Mouse (Mus musculus) frontal cortex, postnatal 36 days (tissue): ENCODE measurements around the gene Psme3.
"Not testable (repeated sequence)": the region's sequence is repeated elsewhere in the genome, so short reads cannot be mapped to it uniquely, and the experiment has no call there.

ENCODE experiments used
- DNase-seq, 2 experiments: peaks; one replicate each; pipeline ENCODE4 v3.0.0; 2022; ENCODE audit warnings: low spot score in 2 of 2

Gene Psme3

DNA sequence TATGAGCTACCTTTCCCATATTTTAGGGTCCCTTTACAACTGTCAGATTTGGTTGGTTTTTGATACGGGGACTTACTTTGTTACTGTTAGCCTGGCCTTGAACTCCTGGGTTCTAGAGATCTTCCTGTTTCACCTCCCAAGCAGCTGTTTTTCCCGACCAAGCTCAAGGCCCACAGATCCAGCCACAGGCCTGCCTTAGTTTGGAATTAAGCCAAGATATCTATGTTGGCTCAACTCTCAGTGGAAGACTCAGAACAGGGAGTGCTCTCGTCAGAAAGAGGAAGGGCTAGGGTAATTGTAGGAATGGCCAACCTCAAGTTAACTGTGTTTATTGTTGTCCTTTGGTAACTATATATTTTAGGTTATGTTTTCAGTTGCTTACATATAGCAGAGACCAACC, 3.9 kb upstream of the Psme3 start:
- no peak for DNase-seq

DNA sequence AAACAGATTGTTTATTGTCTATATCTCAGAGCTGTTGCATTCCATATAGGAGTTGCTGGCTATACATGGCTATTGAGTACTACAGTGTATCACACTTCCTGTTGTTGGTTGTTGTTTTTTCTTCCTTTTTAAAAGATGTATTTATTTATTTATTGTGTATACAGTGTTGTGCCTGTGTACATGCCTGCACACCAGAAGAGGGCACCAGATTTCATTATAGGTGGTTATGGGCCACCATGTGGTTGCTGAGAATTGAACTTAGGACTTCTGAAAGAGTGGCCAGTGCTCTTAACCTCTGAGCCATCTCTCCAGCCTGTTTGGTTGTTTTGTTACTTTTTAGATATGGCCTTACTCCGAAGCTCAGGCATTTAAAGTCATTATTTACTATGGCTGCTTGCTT, 1.4 kb upstream of the Psme3 start:
- DNase-seq = no peak

DNA sequence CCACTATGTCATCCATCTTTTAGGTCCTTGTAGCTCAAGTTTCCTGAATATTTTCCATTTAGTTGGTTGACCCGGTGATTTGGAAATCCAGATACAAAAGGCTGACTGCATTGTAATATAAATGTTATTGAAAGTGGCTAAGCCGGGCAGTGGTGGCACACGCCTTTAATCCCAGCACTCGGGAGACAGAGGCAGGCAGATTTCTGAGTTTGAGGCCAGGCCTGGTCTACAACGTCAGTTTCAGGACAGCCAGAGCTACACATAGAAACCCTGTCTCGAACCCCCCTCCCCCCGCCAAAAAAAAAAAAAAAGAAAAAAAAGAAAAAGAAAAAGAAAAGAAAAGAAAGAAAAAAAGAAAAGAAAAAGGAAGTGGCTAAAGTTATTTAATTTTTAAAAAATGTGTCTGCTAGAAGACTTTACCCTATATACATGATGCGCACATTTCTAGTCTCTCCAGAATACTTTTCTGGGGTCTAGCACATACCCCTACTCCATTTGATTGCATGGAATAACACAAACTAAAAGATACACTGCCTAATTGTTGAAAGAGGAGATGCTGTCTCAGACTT, 847 bp upstream of the Psme3 start:
- DNase-seq = no peak

DNA sequence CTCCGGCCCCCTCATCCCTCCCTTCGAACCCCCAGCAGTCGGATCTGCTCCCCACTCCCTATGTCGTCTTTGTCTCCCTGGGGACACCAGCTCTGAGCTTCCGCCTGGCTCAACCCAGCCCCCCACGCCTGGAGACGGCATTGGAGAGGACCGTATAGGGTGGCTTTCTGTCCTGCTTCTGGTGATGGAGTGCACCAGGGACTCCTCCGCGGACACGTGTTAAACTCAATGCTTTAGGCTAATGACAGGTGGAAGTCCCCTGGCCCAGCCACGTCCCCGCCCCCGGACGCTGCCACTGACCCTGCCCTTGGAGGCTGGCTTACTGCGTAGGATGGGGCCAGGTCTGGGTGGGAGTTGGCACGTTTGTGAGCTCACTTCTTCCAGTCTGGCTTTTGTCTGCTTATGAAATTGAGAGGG, 496 bp downstream of the Psme3 start:
- DNase-seq = no peak

DNA sequence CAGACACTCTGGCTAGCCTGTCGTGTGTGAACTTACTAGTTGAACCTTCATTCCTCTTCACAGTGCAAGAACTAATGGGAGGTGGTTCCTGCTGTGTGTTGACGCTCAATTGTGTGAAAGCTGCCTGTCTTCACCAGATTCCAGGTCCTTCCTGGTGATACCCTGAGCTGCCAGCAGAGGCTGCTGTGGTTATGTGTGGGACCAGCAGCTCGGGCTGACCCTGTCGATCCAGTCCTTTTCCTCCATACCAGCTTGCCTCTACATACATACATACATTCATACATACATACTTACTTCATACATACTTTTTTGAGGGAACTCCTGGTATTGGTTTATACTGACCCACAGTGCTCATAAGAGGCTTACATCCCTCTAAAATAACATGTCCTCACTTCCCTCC, 7.6 kb downstream of the Psme3 start:
- DNase-seq = peak; percentile 55 to 77

DNA sequence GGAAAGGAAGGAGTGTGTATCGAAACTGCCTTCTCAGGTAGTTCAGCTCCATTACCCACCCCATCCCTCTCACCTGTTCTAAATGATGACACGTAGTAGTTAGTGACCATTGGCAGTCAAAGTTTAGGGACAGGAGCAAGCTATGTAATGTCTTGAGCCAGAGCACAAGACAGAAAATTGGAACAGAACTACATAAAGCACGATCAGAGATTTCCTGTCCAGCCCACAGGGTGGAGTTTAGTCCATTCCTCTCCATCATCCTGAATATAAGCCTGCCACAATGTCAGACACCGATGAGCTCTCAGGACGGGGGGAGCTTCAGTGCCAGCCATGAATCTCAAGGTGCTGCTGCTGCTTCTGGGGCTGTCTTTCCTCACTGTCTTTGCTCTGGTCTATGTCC, 8.8 kb downstream of the Psme3 start, which contains the start of gene Aoc2:
Aoc2 (plus strand) TSS at position 301 of the 400 bp plus-strand sequence.
- DNase-seq = no peak

DNA sequence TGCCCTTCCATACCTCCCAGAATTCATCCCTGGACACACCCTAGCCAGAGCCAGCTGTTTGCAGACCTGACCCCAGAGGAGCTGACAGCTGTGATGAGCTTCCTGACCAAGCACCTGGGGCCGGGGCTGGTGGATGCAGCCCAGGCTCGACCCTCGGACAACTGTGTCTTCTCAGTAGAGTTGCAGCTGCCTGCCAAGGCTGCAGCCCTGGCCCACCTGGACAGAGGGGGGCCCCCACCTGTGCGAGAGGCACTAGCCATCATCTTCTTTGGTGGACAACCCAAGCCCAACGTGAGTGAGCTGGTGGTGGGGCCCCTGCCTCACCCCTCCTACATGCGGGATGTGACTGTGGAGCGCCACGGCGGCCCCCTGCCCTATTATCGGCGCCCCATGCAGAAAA, 9.2 kb downstream of the Psme3 start:
- DNase-seq = not testable (repeated sequence)

DNA sequence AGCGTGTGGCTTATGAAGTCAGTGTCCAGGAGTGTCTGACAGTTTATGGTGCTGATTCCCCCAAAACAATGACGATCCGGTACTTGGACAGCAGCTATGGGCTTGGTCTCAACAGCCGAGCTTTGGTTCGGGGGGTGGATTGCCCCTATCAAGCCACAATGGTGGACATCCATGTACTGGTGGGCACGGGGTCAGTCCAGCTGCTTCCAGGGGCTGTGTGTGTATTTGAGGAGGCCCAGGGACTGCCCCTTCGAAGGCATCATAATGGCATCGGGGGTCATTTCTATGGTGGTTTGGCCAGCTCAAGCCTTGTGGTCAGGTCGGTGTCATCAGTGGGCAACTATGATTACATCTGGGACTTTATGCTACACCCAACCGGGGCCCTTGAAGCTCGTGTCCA, 10.1 kb downstream of the Psme3 start:
- no peak for DNase-seq

DNA sequence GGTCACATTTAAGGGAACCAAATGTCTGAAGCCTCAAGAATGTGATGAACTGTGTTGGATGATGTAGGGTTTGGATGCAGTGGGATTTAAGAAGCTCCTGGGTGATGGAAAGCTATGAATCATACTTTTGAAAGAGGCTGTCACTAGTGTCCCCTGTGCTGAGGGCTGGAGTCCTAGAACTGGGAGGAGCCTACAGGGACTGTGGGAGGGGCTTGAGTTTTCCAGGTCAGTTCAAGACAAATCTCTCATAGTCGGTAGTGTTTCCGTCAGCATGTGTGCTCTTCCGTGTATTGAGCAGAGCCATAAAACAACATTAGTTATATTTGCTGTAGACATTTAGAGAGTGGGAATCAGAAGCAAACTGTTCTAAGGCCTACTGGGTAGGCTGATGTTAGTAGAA, 11.3 kb downstream of the Psme3 start:
- no peak for DNase-seq

DNA sequence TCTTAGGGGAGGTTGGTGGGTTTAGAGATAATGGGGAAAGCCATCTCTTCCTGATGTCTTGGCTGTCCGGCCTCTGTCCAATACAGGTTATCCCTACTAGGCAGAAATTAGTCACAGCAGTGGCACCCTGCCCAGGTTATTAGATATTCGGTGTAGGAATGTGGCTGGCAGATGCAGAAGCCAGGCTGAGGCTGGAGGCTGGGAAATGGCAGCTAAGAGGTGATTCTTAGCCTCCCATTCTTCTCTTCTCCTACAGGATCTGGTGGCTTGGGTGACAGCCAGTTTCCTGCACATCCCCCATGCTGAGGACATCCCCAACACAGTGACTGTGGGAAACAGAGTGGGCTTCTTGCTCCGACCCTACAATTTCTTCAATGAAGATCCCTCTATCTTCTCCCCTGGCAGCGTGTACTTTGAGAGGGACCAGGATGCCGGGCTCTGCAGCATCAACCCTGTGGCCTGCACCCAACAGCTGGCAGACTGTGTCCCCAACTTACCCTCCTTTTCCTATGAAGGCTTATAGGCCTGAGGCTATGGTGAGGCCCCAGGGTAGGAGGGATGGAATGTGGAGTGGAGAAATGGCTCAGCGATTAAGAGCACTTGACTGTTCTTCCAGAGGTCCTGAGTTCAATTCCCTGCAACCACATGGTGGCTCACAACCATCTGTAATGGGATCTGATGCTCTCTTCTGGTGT, 13.1 kb downstream of the Psme3 start:
- peak; percentile 34 to 36 for DNase-seq

DNA sequence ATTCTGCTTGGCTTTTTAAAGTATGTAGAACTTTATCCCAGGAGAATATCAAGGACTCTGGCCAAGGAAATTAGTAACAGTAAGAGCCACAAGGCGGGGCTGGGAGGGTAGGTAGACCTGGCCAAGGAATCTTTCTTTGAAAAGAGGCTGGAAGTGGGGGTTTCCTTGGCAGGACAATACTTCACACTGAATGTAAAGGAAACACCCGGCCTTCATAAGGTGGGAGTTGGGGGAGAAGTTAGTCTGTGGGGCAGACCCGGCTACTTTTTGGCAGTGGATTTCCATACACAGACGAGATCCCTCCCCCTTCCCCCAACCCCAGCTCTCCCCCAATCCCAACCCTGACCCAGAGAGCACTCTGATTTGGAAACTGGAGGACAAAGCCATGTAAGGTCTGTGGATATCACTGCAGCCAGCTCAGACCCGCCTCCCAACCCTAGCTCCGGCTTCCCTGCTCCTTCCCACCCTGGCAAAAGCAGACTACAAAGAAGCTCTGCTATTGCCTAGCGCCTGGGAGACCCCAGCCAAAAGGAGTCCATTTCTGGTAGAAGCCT, 14.4 kb downstream of the Psme3 start, which contains the start of gene Aoc3:
Aoc3 (plus strand) TSS at position 235 of the 554 bp plus-strand sequence.
- DNase-seq = no peak

DNA sequence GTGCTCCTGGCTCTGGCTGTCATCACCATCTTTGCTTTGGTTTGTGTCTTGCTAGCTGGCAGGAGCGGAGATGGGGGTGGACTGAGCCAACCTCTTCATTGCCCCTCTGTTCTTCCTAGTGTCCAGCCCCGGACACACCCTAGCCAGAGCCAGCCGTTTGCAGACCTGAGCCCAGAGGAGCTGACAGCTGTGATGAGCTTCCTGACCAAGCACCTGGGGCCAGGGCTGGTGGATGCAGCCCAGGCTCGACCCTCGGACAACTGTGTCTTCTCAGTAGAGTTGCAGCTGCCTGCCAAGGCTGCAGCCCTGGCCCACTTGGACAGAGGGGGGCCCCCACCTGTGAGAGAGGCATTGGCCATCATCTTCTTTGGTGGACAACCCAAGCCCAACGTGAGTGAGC, 14.9 kb downstream of the Psme3 start:
- not testable (repeated sequence) for DNase-seq

DNA sequence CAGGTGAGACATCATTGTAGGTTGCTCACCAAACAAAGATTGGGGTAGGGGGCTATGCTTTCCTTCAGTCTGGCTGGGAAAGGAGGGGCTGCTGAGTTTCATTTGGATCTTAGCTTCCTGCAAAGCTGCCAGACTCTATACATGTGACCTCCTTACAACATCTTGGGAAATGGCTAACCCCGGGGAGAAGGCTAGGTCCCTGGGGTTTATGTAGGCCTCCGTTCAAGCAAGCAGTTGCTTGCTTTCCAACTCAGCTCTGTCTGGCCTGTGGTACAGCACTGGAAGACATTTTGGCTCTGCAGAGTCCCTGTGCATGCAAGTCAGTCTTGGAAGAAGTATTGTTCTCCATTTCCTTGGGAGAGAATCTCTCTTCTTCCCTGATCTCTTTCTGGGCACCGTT, 16.5 kb downstream of the Psme3 start:
- no peak for DNase-seq

DNA sequence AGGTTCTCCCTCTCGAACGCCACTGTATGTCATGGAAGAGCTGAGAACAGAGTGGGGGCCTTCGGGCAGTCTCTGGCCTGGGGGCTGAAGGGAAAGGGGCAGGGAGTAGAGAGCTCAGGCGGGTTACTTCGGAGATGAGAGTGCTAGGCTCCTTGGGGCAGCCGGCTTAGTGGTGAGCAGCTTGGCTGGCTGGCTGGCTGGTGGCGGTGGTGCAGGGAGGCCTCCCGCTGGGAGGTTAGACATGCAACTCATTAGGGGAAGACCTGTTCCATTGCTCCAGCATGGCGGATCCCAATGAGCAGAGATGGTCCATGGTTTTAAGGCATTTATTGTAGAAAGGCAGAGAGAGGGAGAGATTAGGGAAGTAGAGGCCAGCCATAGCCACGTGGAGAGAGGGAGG, 18.0 kb downstream of the Psme3 start:
- DNase-seq = no peak

DNA sequence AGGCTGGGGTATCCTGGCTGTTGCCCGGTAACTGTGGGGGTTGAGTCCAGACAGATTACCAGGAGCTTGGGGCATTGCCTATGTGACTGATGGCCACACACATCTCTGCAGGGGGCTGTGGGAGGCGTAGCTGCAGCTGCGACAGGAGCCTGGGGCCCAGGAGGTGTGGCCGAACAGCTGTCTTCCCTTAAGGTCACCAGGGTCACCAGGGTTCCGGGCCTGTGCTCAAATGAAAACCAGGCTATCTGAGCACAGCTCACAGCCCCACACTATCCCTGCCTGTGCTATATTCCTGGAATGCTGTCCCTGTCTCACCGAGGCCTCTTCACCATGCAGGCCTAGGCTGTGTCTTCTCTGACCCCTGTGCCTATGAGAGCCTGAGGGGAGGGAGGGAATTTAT, 18.5 kb downstream of the Psme3 start:
- DNase-seq = no peak

DNA sequence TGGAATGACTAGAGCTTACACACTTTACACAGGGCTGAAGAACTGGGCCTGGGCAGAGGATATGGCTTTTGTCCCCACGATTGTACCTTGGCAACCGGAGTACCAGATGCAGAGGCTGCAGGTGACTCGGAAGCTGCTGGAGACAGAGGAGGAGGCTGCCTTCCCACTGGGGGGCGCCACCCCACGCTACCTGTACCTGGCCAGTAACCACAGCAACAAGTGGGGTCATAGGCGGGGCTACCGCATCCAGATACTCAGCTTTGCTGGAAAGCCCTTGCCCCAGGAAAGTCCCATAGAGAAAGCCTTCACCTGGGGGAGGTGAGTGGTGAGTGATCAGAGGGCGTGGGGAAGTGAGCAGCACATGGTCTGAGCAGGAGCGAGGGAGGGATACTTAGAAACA, 19.7 kb downstream of the Psme3 start:
- DNase-seq = no peak

DNA sequence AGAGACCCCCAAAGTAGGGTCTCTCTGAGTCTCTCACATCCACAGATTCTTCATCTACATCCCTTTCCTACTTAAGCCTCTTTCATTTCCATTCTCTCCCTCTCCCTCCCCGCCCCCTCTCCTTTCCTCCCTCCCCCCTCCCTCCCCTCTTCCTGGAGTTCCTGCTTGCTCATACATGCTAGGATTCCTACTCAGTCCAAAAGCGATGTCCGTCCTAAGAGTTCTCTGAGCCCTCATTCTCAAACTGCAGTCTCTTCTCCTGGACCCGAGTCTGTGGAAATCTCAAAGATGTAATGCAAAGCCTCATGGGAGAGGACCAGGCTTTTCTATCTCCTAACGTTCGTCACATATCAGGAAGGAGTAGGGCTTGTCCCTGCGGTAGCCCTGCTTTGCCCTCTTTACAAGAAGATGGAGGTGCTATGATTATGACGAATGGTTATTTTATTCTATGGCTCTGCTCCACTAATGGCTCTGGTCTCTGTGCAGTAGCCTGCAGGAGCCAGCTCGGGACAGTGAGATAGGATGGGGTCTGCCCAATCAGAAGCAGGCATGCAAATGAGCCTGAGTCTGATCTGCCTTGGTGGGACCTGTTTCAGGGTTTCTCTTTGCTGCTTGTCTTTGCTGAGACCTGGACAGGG, 22.2 kb downstream of the Psme3 start:
- no peak for DNase-seq

DNA sequence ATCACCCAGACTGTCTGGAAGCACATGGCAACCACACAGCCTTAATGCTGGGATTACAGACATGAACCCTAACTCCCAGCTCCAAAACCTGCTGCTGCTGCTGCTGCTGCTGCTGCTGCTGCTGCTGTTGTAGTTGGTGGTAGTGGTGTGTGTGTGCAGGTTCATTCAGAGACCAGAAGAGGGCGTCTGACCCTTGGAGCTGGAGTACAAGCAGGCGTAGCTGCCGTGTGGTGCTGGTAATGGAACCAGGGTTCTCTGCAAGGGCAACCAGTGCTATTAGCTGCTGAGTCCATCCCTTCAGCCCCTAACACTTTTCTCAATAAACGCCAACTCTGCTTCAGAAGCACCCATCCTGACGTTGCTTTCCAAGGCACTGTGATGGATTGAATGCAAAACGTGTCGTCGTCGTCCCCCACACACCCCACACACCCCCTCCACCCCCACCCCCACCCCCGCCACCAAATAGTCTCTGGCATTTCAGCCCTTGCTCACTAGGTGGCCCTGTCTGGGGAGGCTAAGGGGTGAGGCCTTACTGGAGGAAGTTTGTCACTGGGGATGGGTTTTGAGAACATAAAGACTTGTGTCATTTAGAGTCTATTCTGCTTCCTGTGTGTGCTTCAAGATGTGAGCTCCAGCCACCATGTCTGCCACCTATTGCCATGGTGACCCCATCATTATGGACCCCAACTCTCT, 31.2 kb downstream of the Psme3 start:
- DNase-seq = no peak

DNA sequence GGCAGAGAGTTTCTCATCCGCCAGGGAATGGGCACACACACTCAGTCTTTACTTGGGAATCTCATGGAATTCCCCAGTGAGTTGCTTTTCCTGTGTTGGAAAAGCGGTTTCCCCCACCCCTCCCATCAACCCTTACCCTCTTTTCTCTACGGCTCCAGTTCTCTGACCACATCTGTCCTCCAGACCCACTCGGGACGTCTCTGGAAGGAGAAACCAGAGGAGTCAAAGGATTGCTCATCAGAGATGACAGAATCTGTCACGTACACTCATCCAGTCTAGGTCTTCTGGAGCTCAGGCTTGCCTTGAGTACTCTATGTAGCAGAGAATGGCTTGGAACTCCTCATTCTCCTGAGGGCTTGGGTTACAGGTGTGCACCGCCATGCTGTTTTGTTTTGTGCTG, 32.8 kb downstream of the Psme3 start:
- DNase-seq = no peak

DNA sequence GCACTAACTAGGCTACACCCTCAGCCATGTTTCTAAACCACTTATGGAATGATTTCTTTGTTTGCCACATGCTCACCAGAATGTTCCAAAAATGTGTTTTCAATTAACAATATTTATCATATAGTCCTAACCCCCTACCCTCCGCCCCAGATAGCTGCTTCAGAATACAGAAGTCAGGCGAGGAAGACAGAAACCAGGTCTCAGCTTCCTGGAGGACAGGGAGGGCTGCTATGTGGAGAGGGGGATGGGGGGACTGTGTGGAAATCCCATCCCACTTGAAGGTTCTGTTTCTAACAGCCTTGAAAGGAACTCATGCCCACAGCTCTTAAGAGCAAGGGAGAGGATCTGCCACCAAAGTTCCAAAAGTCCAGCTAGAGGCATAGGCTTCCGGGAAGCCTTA, 33.2 kb downstream of the Psme3 start:
- no peak for DNase-seq

DNA sequence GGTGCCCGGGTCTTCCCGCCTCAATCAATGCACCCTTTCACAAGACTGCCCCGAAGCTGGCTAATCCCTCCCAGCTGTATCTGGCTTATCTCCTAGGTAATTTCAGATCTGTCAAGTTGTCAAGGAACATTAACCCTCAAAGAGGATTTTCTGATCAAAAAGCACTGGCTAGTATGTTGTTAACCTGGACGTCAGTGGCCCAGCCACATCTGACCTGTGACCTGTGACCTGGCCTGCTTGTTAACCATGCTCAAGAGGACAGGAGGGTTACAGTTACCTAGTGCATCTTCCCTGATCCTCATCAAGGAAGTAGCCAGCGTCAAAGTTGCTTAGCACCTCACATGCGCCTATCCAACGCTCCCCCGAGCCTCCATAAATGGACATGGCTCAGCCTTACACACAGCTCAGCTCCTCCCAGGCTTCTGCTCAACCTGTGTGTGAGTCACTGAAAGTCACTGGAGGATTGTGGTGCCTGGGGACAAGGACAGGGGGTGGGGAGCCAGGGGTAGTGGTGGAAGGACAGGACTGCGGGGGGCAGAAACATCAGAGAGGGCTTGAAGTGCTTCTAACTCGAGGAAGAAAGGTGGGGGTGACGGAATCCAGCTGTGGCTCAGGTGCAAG, 35.2 kb downstream of the Psme3 start:
- DNase-seq = no peak

DNA sequence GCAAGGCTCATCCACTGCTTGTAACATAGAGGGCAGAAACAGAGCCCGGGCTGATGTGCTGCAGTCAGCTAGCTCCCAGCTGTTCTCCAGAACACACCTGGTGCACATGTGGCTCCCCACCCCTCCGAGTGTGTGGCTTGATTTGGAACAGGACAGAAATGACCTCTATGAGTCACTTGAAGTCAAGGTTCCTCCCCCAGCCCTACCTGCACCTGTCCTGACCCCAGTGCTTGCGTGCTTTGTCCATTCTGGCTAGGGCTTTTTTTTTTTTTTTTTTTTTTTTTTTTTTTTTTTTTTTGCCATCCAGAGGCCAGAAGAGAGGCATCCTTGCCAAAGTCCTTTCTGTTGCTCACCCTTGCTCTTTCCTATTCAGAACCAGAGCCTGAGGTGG, 35.7 kb downstream of the Psme3 start:
- DNase-seq = no peak
